Mouse (Mus musculus) limb, embryonic 11.5 days (tissue): ENCODE data around the gene Kank2. TPM values are rescaled to one million over a fixed set of nuclear protein-coding genes. Genes with fewer than 3 reads are reported as not detected.

Source experiments
- ATAC-seq: fragments of 200-750 bp; cut with Nextera tagmentation; 2 replicates; pipeline ENCODE4 v1.8.0; 2017; ENCODE audit warnings: low read depth; ENCODE audit not compliant: insufficient number of reproducible peaks, low FRiP score, low TSS enrichment
- DNase-seq: peaks from one replicate; pipeline ENCODE4 v3.0.0-alpha.2; 2015; ENCODE audit warnings: low spot score
- H3K27ac ChIP-seq: fragments of 300-500 bp; sonication (generic); replicated peaks from 2 replicates; pipeline ENCODE4 v1.5.1; 2014; ENCODE audit warnings: low read depth, mild to moderate bottlenecking, low read length
- H3K27me3 ChIP-seq: fragments of 300-500 bp; sonication (generic); 2 replicates; pipeline ENCODE4 v1.6.1; 2014; ENCODE audit warnings: mild to moderate bottlenecking, low read length, mixed read lengths; ENCODE audit not compliant: control insufficient read depth, insufficient read depth
- H3K36me3 ChIP-seq: fragments of 300-500 bp; sonication (generic); 2 replicates; pipeline ENCODE4 v1.6.1; 2014; ENCODE audit warnings: mild to moderate bottlenecking, low read length, moderate library complexity, mixed read lengths; ENCODE audit not compliant: control insufficient read depth, insufficient read depth
- H3K4me1 ChIP-seq: fragments of 300-500 bp; sonication (generic); 2 replicates; pipeline ENCODE4 v1.6.1; 2014; ENCODE audit warnings: low read length, mixed read lengths; ENCODE audit not compliant: control insufficient read depth, insufficient read depth
- H3K4me2 ChIP-seq: fragments of 300-500 bp; sonication (generic); 2 replicates; pipeline ENCODE4 v1.6.1; 2014; ENCODE audit warnings: low read depth, mild to moderate bottlenecking, moderate library complexity; ENCODE audit not compliant: severe bottlenecking
- H3K4me3 ChIP-seq: fragments of 300-500 bp; sonication (generic); 2 replicates; pipeline ENCODE4 v1.5.1; 2014; ENCODE audit warnings: low read depth, low read length
- H3K9ac ChIP-seq: fragments of 300-500 bp; sonication (generic); 2 replicates; pipeline ENCODE4 v1.6.1; 2014; ENCODE audit warnings: mild to moderate bottlenecking, low read length
- H3K9me3 ChIP-seq: fragments of 300-500 bp; sonication (generic); 2 replicates; pipeline ENCODE4 v1.6.1; 2016; ENCODE audit warnings: low read length; ENCODE audit not compliant: control insufficient read depth
- WGBS: fragments of 180-500 bp; shearing (Covaris S2); extraction: QIAGEN DNeasy Blood & Tissue Kit; methylation state at CpG from one replicate; pipeline ENCODE4 v1.1.7; 2014; 5-methylcytosine and 5-hydroxymethylcytosine counted together
- polyA plus RNA-seq: library from polyadenylated mRNA; unstranded; fragments of >200 nt; fragmentation: Nextera tagmentation; extraction: Ambion mirVana; gene quantifications from 2 replicates; pipeline ENCODE4 v1.2.1, GENCODE M21; 2014

The Kank2 gene
- polyA plus RNA-seq, 1 experiment from 2014 or later: 11.6 TPM

- Histone ChIP-seq H3K36me3 (peaks cover 45% of the 10 kb centered on the region), H3K4me1 (0 out of 2 replicates have a peak, but pooled peaks cover 2% of the 10 kb centered on the region), H3K4me2 (no peak overlapping the region), H3K9ac (no peak overlapping the region), H3K27ac (peak overlapping the region; percentile 8; the same call in 1 of the 2 replicates), H3K4me3 (no peak overlapping the region), H3K9me3 (no peaks in the 10 kb centered on the region), H3K27me3 (no peaks in the 10 kb centered on the region)
- ATAC-seq (no peak), DNase-seq (no peak)
- WGBS: 91% methylated on average over 10 of the region's 10 CpGs
Measured at GRCm38 (mm10) chr9:21748491-21748890, 50.1 kb downstream of the Kank2 start.

DNA sequence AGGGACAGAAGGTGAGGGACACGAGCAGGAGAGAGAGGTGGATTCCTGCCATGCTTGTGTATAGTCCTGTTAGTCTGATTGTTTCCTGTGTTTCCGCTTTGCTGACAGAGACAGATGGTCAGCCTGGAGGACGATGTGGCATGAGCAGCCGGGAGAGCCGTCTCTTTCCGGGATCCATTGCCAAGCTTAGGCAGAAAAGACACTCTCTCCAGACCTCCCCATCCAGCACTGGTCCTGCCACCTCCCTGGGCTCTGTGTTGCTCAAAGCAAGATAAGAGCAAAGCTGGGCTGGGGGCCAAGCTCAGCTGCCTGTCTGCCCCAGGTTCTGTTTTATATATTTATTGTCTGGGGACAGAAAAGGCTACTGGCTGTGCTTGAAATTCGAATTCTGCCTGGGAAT, 50.5 kb downstream of the Kank2 start:
- H3K27me3 ChIP-seq: no peaks in the 10 kb centered on the region
- H3K4me2 ChIP-seq: no peak overlapping the region
- 71% methylated on average over 7 of the region's 7 CpGs for WGBS
- no peaks in the 10 kb centered on the region for H3K9me3 ChIP-seq
- H3K36me3 ChIP-seq: peaks cover 45% of the 10 kb centered on the region
- H3K9ac ChIP-seq: no peak overlapping the region
- no peak overlapping the region for H3K4me3 ChIP-seq
- DNase-seq: no peak
- 0 out of 2 replicates have a peak, but pooled peaks cover 2% of the 10 kb centered on the region for H3K4me1 ChIP-seq
- H3K27ac ChIP-seq: peak overlapping the region; percentile 8; the same call in 1 of the 2 replicates
- ATAC-seq: no peak

- no peaks in the 10 kb centered on the region for H3K27me3 ChIP-seq
Measured at GRCm38 (mm10) chr9:21747238-21747774, 51.2 kb downstream of the Kank2 start.

GRCm38 (mm10) chr9:21741514-21741913, 57.0 kb downstream of the Kank2 start:
- DNase-seq (no peak), ATAC-seq (no peak)
- no peak overlapping the region for H3K9ac ChIP-seq
- H3K36me3 ChIP-seq: peaks cover 69% of the 10 kb centered on the region
- H3K9me3 ChIP-seq: no peaks in the 10 kb centered on the region
- H3K4me2 ChIP-seq: no peak overlapping the region
- H3K4me1 ChIP-seq: no peaks in the 10 kb centered on the region
- no peaks in the 10 kb centered on the region for H3K27me3 ChIP-seq
- 99% methylated on average over 11 of the region's 11 CpGs for WGBS
- H3K27ac ChIP-seq: no peak overlapping the region
- H3K4me3 ChIP-seq: no peak overlapping the region

More at GRCm38 (mm10) chr9:21747238-21747774, 51.2 kb downstream of the Kank2 start:
- Histone ChIP-seq H3K9me3 (no peaks in the 10 kb centered on the region), H3K36me3 (peaks cover 51% of the 10 kb centered on the region), H3K4me2 (no peak overlapping the region), H3K4me3 (no peak overlapping the region), H3K9ac (no peak overlapping the region), H3K27ac (no peak overlapping the region), H3K4me1 (no peaks in the 10 kb centered on the region)
- DNase-seq: no peak
- no peak for ATAC-seq
- 93% methylated on average over 3 of the region's 3 CpGs for WGBS

GRCm38 (mm10) chr9:21740427-21740826, 58.1 kb downstream of the Kank2 start:
- Histone ChIP-seq H3K36me3 (peaks cover 63% of the 10 kb centered on the region), H3K4me1 (no peaks in the 10 kb centered on the region), H3K4me2 (no peak overlapping the region), H3K27me3 (no peaks in the 10 kb centered on the region), H3K4me3 (no peak overlapping the region), H3K27ac (no peak overlapping the region), H3K9me3 (no peaks in the 10 kb centered on the region), H3K9ac (no peak overlapping the region)
- DNase-seq (no peak), ATAC-seq (no peak)
- WGBS: 96% methylated on average over 14 of the region's 14 CpGs

GRCm38 (mm10) chr9:21738776-21739175, 59.8 kb downstream of the Kank2 start:
- peaks cover 64% of the 10 kb centered on the region for H3K36me3 ChIP-seq
- no peak overlapping the region for H3K4me3 ChIP-seq
- no peak overlapping the region for H3K9ac ChIP-seq
- DNase-seq (no peak), ATAC-seq (no peak)
- no peaks in the 10 kb centered on the region for H3K9me3 ChIP-seq
- no peaks in the 10 kb centered on the region for H3K27me3 ChIP-seq
- WGBS: 90% methylated on average over 7 of the region's 7 CpGs
- H3K4me1 ChIP-seq: no peaks in the 10 kb centered on the region
- no peak overlapping the region for H3K27ac ChIP-seq
- no peak overlapping the region for H3K4me2 ChIP-seq

DNA sequence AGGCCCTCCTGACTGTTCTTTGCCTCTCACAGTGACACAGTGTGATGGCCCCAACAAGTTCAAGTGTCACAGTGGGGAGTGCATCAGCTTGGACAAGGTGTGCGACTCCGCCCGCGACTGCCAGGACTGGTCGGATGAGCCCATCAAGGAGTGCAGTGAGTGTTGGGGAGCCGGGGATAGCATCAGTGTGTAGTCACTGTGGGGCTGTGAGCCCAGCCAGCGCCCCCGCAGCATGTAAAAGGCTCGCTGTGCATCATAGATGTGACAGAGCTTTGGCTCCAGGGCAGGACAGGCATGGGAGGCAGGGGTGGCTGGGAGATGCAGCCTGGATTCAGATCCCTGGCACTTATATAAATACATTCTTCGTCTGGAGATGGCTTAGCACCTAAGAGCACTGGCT, 61.4 kb downstream of the Kank2 start:
- peaks cover 69% of the 10 kb centered on the region for H3K36me3 ChIP-seq
- no peak overlapping the region for H3K4me2 ChIP-seq
- DNase-seq: no peak
- H3K4me3 ChIP-seq: no peak overlapping the region
- no peaks in the 10 kb centered on the region for H3K9me3 ChIP-seq
- H3K27me3 ChIP-seq: no peaks in the 10 kb centered on the region
- H3K9ac ChIP-seq: no peak overlapping the region
- ATAC-seq: no peak
- no peak overlapping the region for H3K27ac ChIP-seq
- H3K4me1 ChIP-seq: no peaks in the 10 kb centered on the region
- 96% methylated on average over 10 of the region's 10 CpGs for WGBS

DNA sequence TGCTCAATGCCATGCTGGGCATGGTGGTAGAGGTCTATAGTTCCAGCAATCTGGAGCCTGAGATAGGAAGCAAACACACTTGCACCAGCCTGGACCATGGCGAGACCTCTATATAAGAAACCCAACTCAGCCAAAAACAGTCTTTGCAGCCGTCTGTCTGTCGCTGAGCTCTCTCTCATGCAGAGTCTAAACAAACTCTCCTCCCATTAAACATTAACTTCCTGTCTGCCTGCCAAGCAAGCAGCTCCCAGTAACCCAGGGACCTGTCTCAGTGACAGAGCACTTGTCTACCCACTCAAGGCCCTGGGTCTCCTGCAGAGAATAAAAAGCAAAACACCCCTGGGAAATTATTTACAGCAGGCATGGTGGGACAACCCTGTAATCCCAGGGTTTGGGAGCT, 62.0 kb downstream of the Kank2 start:
- Histone ChIP-seq H3K4me1 (no peaks in the 10 kb centered on the region), H3K27me3 (no peaks in the 10 kb centered on the region), H3K4me2 (no peak overlapping the region), H3K4me3 (no peak overlapping the region), H3K27ac (no peak overlapping the region), H3K9ac (no peak overlapping the region), H3K9me3 (no peaks in the 10 kb centered on the region), H3K36me3 (peaks cover 69% of the 10 kb centered on the region)
- ATAC-seq: no peak
- no peak for DNase-seq
- 89% methylated on average over 3 of the region's 3 CpGs for WGBS

GRCm38 (mm10) chr9:21735126-21735525, 63.4 kb downstream of the Kank2 start:
- DNase-seq (no peak), ATAC-seq (no peak)
- Histone ChIP-seq H3K4me1 (no peaks in the 10 kb centered on the region), H3K27ac (no peak overlapping the region), H3K9ac (no peak overlapping the region), H3K27me3 (no peaks in the 10 kb centered on the region), H3K4me2 (no peak overlapping the region), H3K4me3 (no peak overlapping the region), H3K36me3 (peaks cover 64% of the 10 kb centered on the region), H3K9me3 (no peaks in the 10 kb centered on the region)
- WGBS: 94% methylated on average over 14 of the region's 14 CpGs
